Mouse (Mus musculus) C2C12 (cell line): ENCODE measurements around the gene Entpd5. TPM values are rescaled to one million over a fixed set of nuclear protein-coding genes. Genes with fewer than 3 reads are reported as not detected.

Experiments
- H3K27me3 ChIP-seq: one replicate; pipeline ENCODE4 v1.6.1; 2011; ENCODE audit not compliant: control insufficient read depth, insufficient read depth, insufficient read length
- H3K36me3 ChIP-seq: one replicate; pipeline ENCODE4 v1.6.1; 2011; ENCODE audit not compliant: control insufficient read depth, insufficient read depth
- H3K4me3 ChIP-seq: one replicate; pipeline ENCODE4 v1.5.1; 2011; ENCODE audit warnings: mild to moderate bottlenecking, control low read depth; ENCODE audit not compliant: poor library complexity, insufficient read depth, severe bottlenecking
- H3K79me2 ChIP-seq: one replicate; pipeline ENCODE4 v1.6.1; 2011; ENCODE audit not compliant: control insufficient read depth, insufficient read depth
- H3K79me3 ChIP-seq: one replicate; pipeline ENCODE4 v1.6.1; 2011; ENCODE audit warnings: low read depth, control low read depth
- H3ac ChIP-seq: one replicate; pipeline ENCODE3; 2011; ENCODE audit warnings: low read depth; ENCODE audit not compliant: control insufficient read depth, insufficient read length
- CEBPB ChIP-seq: IDR thresholded peaks from one replicate; pipeline ENCODE4 v1.6.1; 2011; ENCODE audit warnings: low read depth, mild to moderate bottlenecking, control low read depth, moderate library complexity
- CTCF ChIP-seq: IDR thresholded peaks from one replicate; pipeline ENCODE4 v1.5.1; 2011; ENCODE audit not compliant: control insufficient read depth, insufficient read depth, insufficient read length
- FOSL1 ChIP-seq: IDR thresholded peaks from one replicate; pipeline ENCODE4 v1.8.0; 2011; ENCODE audit warnings: mild to moderate bottlenecking, low read length; ENCODE audit not compliant: poor library complexity, insufficient read depth, severe bottlenecking
- MAX ChIP-seq: IDR thresholded peaks from one replicate; pipeline ENCODE4 v1.6.1; 2011; ENCODE audit warnings: mild to moderate bottlenecking, control low read depth
- MYOD1 ChIP-seq: IDR thresholded peaks from one replicate; pipeline ENCODE4 v1.6.1; 2011; ENCODE audit warnings: low read depth; ENCODE audit not compliant: control insufficient read depth, insufficient read length
- MYOG ChIP-seq: IDR thresholded peaks from one replicate; pipeline ENCODE4 v1.6.1; 2011; ENCODE audit not compliant: control insufficient read depth, insufficient read length; ENCODE audit errors: extremely low read depth
- USF1 ChIP-seq: IDR thresholded peaks from one replicate; pipeline ENCODE4 v1.6.1; 2011; ENCODE audit warnings: low read depth, mild to moderate bottlenecking, control low read depth, moderate library complexity
- polyA plus RNA-seq: library from polyadenylated mRNA; unstranded; fragments of >200 nt; fragmentation: generic; extraction: Trizol; gene quantifications from one replicate; pipeline ENCODE4 v1.2.1, GENCODE M21; 2012; ENCODE audit warnings: missing spikeins

Entpd5 gene
- polyA plus RNA-seq, 1 experiment: 4.5 TPM

GRCm38 (mm10) chr12:84373831-84374481 lies 34.9 kb downstream of the Entpd5 start:
- no peak overlapping the region for H3ac ChIP-seq
- H3K36me3 ChIP-seq: peaks cover 45% of the 10 kb centered on the region
- TF ChIP-seq CEBPB: no peak
- H3K4me3 ChIP-seq: no peak overlapping the region
- H3K79me3 ChIP-seq: no peaks in the 10 kb centered on the region
- no peaks in the 10 kb centered on the region for H3K79me2 ChIP-seq
- no peaks in the 10 kb centered on the region for H3K27me3 ChIP-seq

DNA sequence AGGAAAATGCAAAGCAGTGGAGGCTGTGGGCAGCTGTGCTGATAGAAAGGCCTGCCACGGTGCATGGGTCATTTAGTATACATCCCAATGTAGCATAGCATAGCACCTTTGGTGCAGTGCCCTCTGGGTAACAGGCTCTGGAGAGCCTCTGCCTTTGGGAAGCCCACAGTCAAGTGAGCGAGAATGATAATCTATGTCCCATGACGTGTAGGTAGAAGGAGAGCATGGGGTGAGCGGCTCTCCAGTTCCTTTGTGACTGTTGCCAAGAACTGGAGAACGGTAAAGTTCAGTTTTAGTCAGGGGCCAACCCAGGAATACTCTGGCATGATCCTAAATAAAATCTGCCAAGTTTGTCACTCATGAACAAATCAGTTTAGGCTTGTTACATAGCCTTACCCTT lies 37.2 kb downstream of the Entpd5 start:
- Histone ChIP-seq H3K4me3 (no peak overlapping the region), H3K36me3 (peaks cover 53% of the 10 kb centered on the region), H3K27me3 (no peaks in the 10 kb centered on the region), H3K79me2 (no peaks in the 10 kb centered on the region), H3K79me3 (no peaks in the 10 kb centered on the region), H3ac (no peak overlapping the region)
- TF ChIP-seq MAX (no peak), MYOG (no peak), CTCF (no peak)

- Histone ChIP-seq H3K79me3 (peaks cover 35% of the 10 kb centered on the region), H3K4me3 (no peak overlapping the region), H3K79me2 (peaks cover 43% of the 10 kb centered on the region), H3ac (no peak overlapping the region), H3K27me3 (no peaks in the 10 kb centered on the region), H3K36me3 (peaks cover 24% of the 10 kb centered on the region)
- TF ChIP-seq CEBPB: no peak
- no peak for TF ChIP-seq MAX
- TF ChIP-seq CTCF: no peak
- TF ChIP-seq MYOD1: no peak
- no peak for TF ChIP-seq MYOG
- TF ChIP-seq FOSL1: no peak
- TF ChIP-seq USF1: no peak
Measured at GRCm38 (mm10) chr12:84366971-84367370, 41.9 kb downstream of the Entpd5 start.

GRCm38 (mm10) chr12:84365137-84365536 lies 43.7 kb downstream of the Entpd5 start:
- Histone ChIP-seq H3ac (no peak overlapping the region), H3K79me2 (peaks cover 44% of the 10 kb centered on the region), H3K79me3 (peaks cover 35% of the 10 kb centered on the region), H3K36me3 (peaks cover 9% of the 10 kb centered on the region), H3K4me3 (no peak overlapping the region), H3K27me3 (no peaks in the 10 kb centered on the region)
- no peak for TF ChIP-seq MAX
- no peak for TF ChIP-seq MYOD1

DNA sequence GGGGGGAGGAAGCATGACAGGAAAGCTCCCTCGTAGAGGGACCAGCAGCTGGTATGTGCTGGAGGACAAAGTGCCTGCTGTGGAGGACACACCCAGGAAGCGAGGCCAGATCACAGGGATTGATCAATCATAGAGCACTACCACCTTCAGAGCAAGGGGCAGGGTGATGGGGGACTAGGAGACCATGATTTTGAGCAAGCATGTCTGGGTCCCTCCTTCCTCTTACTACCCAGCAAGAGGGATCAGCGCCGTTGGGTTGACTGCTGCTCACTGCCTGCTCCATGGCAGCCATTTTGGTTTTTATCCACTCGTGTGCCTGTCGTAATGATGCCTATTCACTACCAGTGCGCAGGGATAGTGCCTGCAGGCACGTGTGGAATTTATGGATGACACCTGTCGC lies 44.5 kb downstream of the Entpd5 start:
- H3K27me3 ChIP-seq: no peaks in the 10 kb centered on the region
- H3ac ChIP-seq: no peak overlapping the region
- TF ChIP-seq CEBPB (no peak), FOSL1 (no peak), MYOD1 (no peak), MAX (no peak), MYOG (no peak), USF1 (no peak)

GRCm38 (mm10) chr12:84362872-84363271 lies 46.0 kb downstream of the Entpd5 start:
- no peaks in the 10 kb centered on the region for H3K27me3 ChIP-seq
- peaks cover 35% of the 10 kb centered on the region for H3K79me3 ChIP-seq
- no peak overlapping the region for H3ac ChIP-seq
- no peak for TF ChIP-seq USF1
- no peak for TF ChIP-seq MAX
- TF ChIP-seq MYOD1: no peak
- no peak for TF ChIP-seq CTCF
- no peak for TF ChIP-seq MYOG
- no peak for TF ChIP-seq CEBPB
- no peak for TF ChIP-seq FOSL1
- peaks cover 44% of the 10 kb centered on the region for H3K79me2 ChIP-seq
- peak overlapping the region; percentile 95 for H3K4me3 ChIP-seq
- H3K36me3 ChIP-seq: peaks cover under 1% of the 10 kb centered on the region

More for the DNA sequence above, 44.5 kb downstream of the Entpd5 start:
- H3K4me3 ChIP-seq: no peak overlapping the region
- H3K36me3 ChIP-seq: peaks cover 8% of the 10 kb centered on the region
- peaks cover 35% of the 10 kb centered on the region for H3K79me3 ChIP-seq
- peaks cover 44% of the 10 kb centered on the region for H3K79me2 ChIP-seq
